Mouse (Mus musculus): Measurements from ENCODE around the gene Rps3a1. TPM values are rescaled to one million over a fixed set of nuclear protein-coding genes. Genes with fewer than 3 reads are reported as not detected.

The Rps3a1 gene
- total and polyA plus RNA-seq, 2 experiments, result 94.6 to 646 TPM

GRCm38 (mm10) chr3:86101956-86102355, 40.5 kb downstream of the Rps3a1 start:
- no peak overlapping the region for H3K9ac ChIP-seq (ENCODE audit: low read depth, low read length)
- H3K4me3 ChIP-seq (ENCODE audit: insufficient read depth, low read depth, low read length), result no peak overlapping the region
- no peaks in the 10 kb centered on the region for H3K4me1 ChIP-seq (ENCODE audit: control insufficient read depth, insufficient read depth, low read length)
- no peak for DNase-seq (ENCODE audit: extremely low read depth, low read depth, low spot score)
- peaks cover 55% of the 10 kb centered on the region for H3K36me3 ChIP-seq (ENCODE audit: control insufficient read depth, insufficient read depth, low read length)
- TF ChIP-seq CTCF (IDR thresholded peaks at IDR 0.05; ENCODE audit: low read depth, low read length) (no peak), POLR2A (IDR thresholded peaks at IDR 0.05; ENCODE audit: extremely low read depth, insufficient read depth, low read length) (no peak)
- WGBS, result 97% methylated on average over 6 of the region's 6 CpGs
- no peaks in the 10 kb centered on the region for H3K27me3 ChIP-seq (ENCODE audit: control insufficient read depth, insufficient read depth, low read length)
- no peaks in the 10 kb centered on the region for H3K79me2 ChIP-seq (ENCODE audit: control insufficient read depth, insufficient read depth, low read length)
- no peak overlapping the region for H3K27ac ChIP-seq (replicated peaks; ENCODE audit: insufficient read depth, low read depth, low read length)

DNA sequence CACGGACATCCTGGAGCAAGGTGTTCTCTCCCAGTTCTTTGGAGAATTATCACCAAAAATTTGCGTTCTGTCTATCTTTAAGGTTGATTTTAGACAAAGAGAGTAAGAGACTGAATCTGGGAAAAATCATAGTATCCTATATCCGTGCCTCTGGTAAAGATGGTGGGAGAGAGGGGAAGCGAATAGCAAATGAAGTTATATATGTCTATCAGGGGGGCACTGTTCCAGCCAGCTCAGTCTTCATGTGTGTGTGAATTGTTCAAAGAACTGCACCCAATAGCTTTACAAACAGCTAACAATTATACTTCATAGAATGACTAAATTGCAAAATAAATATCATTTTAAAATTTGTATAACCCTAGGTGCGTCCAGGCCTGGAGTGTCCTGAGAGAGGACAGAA, 48.6 kb downstream of the Rps3a1 start:
- no peaks in the 10 kb centered on the region for H3K27me3 ChIP-seq (ENCODE audit: control insufficient read depth, insufficient read depth, low read length)
- no peak for DNase-seq (ENCODE audit: extremely low read depth, low read depth, low spot score)
- H3K27ac ChIP-seq (replicated peaks; ENCODE audit: insufficient read depth, low read depth, low read length), result no peak overlapping the region
- no peaks in the 10 kb centered on the region for H3K4me1 ChIP-seq (ENCODE audit: control insufficient read depth, insufficient read depth, low read length)
- peaks cover 50% of the 10 kb centered on the region for H3K36me3 ChIP-seq (ENCODE audit: control insufficient read depth, insufficient read depth, low read length)
- TF ChIP-seq POLR2A (IDR thresholded peaks at IDR 0.05; ENCODE audit: extremely low read depth, insufficient read depth, low read length), result no peak
- H3K9ac ChIP-seq (ENCODE audit: low read depth, low read length), result no peak overlapping the region
- H3K79me2 ChIP-seq (ENCODE audit: control insufficient read depth, insufficient read depth, low read length), result no peaks in the 10 kb centered on the region
- WGBS, result 96% methylated on average over 5 of the region's 5 CpGs
- H3K4me3 ChIP-seq (ENCODE audit: insufficient read depth, low read depth, low read length), result no peak overlapping the region

GRCm38 (mm10) chr3:86093213-86093845, 49.2 kb downstream of the Rps3a1 start:
- H3K4me3 ChIP-seq (ENCODE audit: insufficient read depth, low read depth, low read length), result no peak overlapping the region
- no peak overlapping the region for H3K27ac ChIP-seq (replicated peaks; ENCODE audit: insufficient read depth, low read depth, low read length)
- H3K27me3 ChIP-seq (ENCODE audit: control insufficient read depth, insufficient read depth, low read length), result no peaks in the 10 kb centered on the region
- 97% methylated on average over 6 of the region's 6 CpGs for WGBS
- TF ChIP-seq CTCF (IDR thresholded peaks at IDR 0.05; ENCODE audit: low read depth, low read length), result no peak
- TF ChIP-seq POLR2A (IDR thresholded peaks at IDR 0.05; ENCODE audit: extremely low read depth, insufficient read depth, low read length), result no peak
- peaks cover 47% of the 10 kb centered on the region for H3K36me3 ChIP-seq (ENCODE audit: control insufficient read depth, insufficient read depth, low read length)
- DNase-seq (ENCODE audit: extremely low read depth, low read depth, low spot score), result no peak
- no peaks in the 10 kb centered on the region for H3K79me2 ChIP-seq (ENCODE audit: control insufficient read depth, insufficient read depth, low read length)
- no peak overlapping the region for H3K9ac ChIP-seq (ENCODE audit: low read depth, low read length)
- H3K4me1 ChIP-seq (ENCODE audit: control insufficient read depth, insufficient read depth, low read length), result no peaks in the 10 kb centered on the region

Other genes with a start within 250 kb of the Rps3a1 start
- gene Sh3d19, start 171.6 kb downstream of the Rps3a1 start, total RNA-seq (2014; rRNA removed), result 40.1 and 58.3 TPM in 2 replicates
- gene Sh3d19, start 171.6 kb downstream of the Rps3a1 start, polyA plus RNA-seq (2012; rRNA removed), result 52.0 and 55.3 TPM in 2 replicates
- not detected in 2 replicates for gene Prss48, start 140.2 kb downstream of the Rps3a1 start, total RNA-seq (2014; rRNA removed)
- gene Prss48, start 140.2 kb downstream of the Rps3a1 start, polyA plus RNA-seq (2012; rRNA removed), result not detected in 2 replicates
- 24.0 and 26.1 TPM in 2 replicates for gene Lrba, start 82.0 kb upstream of the Rps3a1 start, total RNA-seq (2014; rRNA removed)
- gene Lrba, start 82.0 kb upstream of the Rps3a1 start, polyA plus RNA-seq (2012; rRNA removed), result 6.4 and 8.4 TPM in 2 replicates

Data from liver, adult 2 months (tissue).